In the genomic region with DNA sequence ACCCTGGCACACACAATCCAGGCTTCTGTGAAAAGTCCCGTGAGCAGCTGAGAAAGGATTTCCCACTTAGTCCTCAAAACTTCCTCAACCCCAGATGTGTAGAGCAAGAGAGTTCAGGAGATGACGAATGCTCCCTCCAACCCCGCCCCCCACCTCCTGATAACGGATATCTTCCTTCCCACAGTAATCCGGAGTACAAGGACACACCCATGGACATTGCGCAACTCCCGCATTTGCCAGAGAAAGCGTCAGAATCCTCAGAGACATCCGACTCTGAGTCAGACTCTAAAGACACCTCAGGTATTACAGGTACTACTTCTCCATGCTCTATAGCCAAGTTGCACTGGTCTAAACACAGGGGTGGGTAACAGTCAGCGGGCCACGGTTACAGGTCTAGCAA, we compare ENCODE assay signal across 16 mouse cellular contexts.
DNase-seq lines count a peak whose midpoint lies in the region; ATAC-seq and TF ChIP-seq lines count a peak whose summit lies in the region.
"Had no signal": no experiment of that assay in that cellular context is flagged by ENCODE, and none has a peak within 500 bp of the region (broad histone marks: within the 10 kb centered on the region; RNA-seq: fewer than 3 reads in every experiment).

No protein-coding gene starts in this region.

- H3K36me3 ChIP-seq in liver, embryonic 12.5 days: no peaks in the 10 kb centered on the region
- H3K36me3 ChIP-seq in stomach, postnatal 0 days (ENCODE audit: control insufficient read depth, insufficient read depth, low read length): no peaks in the 10 kb centered on the region
- H3K36me3 ChIP-seq: stomach, embryonic 15.5 days had no signal

- no peak overlapping the region for H3K27ac ChIP-seq in liver, embryonic 12.5 days
- H3K27ac ChIP-seq in stomach, postnatal 0 days (replicated peaks): no peak overlapping the region
- H3K27ac ChIP-seq: forebrain, embryonic 13.5 days; hindbrain, postnatal 0 days; left cerebral cortex, adult 2 months; liver, embryonic 14.5 days; stomach, embryonic 15.5 days had no signal

- no peak for TF ChIP-seq CTCF in stomach, postnatal 0 days (IDR thresholded peaks at IDR 0.05; ENCODE audit: low read depth)

- H3K9ac ChIP-seq in liver, embryonic 12.5 days: no peak overlapping the region
- no peak overlapping the region for H3K9ac ChIP-seq in stomach, postnatal 0 days (ENCODE audit: low read length)
- H3K9ac ChIP-seq: forebrain, embryonic 13.5 days; liver, embryonic 14.5 days; stomach, embryonic 15.5 days had no signal

- no peak for ATAC-seq in liver, embryonic 12.5 days
- peak; percentile 41 for ATAC-seq in stomach, postnatal 0 days (ENCODE audit: low FRiP score, low TSS enrichment)
- ATAC-seq: forebrain, embryonic 13.5 days; hindbrain, postnatal 0 days had no signal

- peaks cover 51% of the 10 kb centered on the region for H3K27me3 ChIP-seq in liver, embryonic 12.5 days (replicated peaks)
- peaks cover 12% of the 10 kb centered on the region; the same call in 1 of the 2 replicates for H3K27me3 ChIP-seq in stomach, postnatal 0 days (ENCODE audit: control insufficient read depth, insufficient read depth, low read length)

- no peaks in the 10 kb centered on the region for H3K9me3 ChIP-seq in liver, embryonic 12.5 days (replicated peaks)
- no peaks in the 10 kb centered on the region for H3K9me3 ChIP-seq in stomach, postnatal 0 days (ENCODE audit: control insufficient read depth, low read length)
- H3K9me3 ChIP-seq: forebrain, embryonic 13.5 days; stomach, embryonic 15.5 days had no signal

- no peak overlapping the region for H3K4me2 ChIP-seq in liver, embryonic 12.5 days
- no peak overlapping the region for H3K4me2 ChIP-seq in stomach, postnatal 0 days (replicated peaks; ENCODE audit: low read depth)
- H3K4me2 ChIP-seq: forebrain, embryonic 13.5 days; stomach, embryonic 15.5 days had no signal

- intact Hi-C loops in left cerebral cortex, postnatal 10 days (cut with DNase I): loop anchor here (10.0 kb wide), 2 partner anchors 321 to 1021 kb away; no protein-coding TSS in a partner anchor

- TF ChIP-seq EP300 in stomach, postnatal 0 days (optimal IDR thresholded peaks at IDR 0.05): no peak

- peak; percentile 39 for DNase-seq in adrenal gland, postnatal 14 days
- no peak for DNase-seq in adrenal gland, adult 18-20 months (ENCODE audit: low spot score in 2 of 2)
- peak; percentile 36 for DNase-seq in liver
- DNase-seq in c-Kit-positive CD71-positive TER-119-negative erythroid progenitor cells, embryonic 14.5 days (ENCODE audit: low read depth): peak; percentile 9
- DNase-seq in stomach, postnatal 0 days (ENCODE audit: low spot score): peak; percentile 51
- DNase-seq in left cerebral cortex, postnatal 10 days (ENCODE audit: extremely low spot score in 1 of 2, low spot score in 2 of 2): no peak
- no peak for DNase-seq in embryo, embryonic 11 days
- DNase-seq: cerebellum, adult 11-12 months; midbrain, embryonic 14.5 days; thymus, postnatal 14 days had no signal

- H3K4me1 ChIP-seq in liver, embryonic 12.5 days: peaks cover 13% of the 10 kb centered on the region; the same call in 1 of the 2 replicates
- no peaks in the 10 kb centered on the region for H3K4me1 ChIP-seq in stomach, postnatal 0 days (replicated peaks; ENCODE audit: control insufficient read depth, insufficient read depth)

- no peak overlapping the region for H3K4me3 ChIP-seq in liver, embryonic 12.5 days
- no peak overlapping the region for H3K4me3 ChIP-seq in stomach, postnatal 0 days (ENCODE audit: low read depth, low read length)
- H3K4me3 ChIP-seq: forebrain, embryonic 13.5 days; left cerebral cortex, adult 2 months; stomach, embryonic 15.5 days had no signal

- WGBS in liver, embryonic 12.5 days (ENCODE audit: insufficient replicate concordance): 24% methylated on average over 11 of the region's 11 CpGs
- WGBS in stomach, postnatal 0 days: 52% methylated on average over 11 of the region's 11 CpGs

Comparison
In these comparisons a context has a peak if more than half of its experiments do, and no peak if none do; other contexts are left out.
1. DNase-seq: peak in adrenal gland, postnatal 14 days (single experiment), liver (single experiment), c-Kit-positive CD71-positive TER-119-negative erythroid progenitor cells, embryonic 14.5 days (single experiment) and stomach, postnatal 0 days (single experiment); none in adrenal gland, adult 18-20 months (0 of 2), left cerebral cortex, postnatal 10 days (0 of 2) and embryo, embryonic 11 days (single experiment).